Mouse (Mus musculus) liver, embryonic 15.5 days (tissue): Measurements from ENCODE around the gene Klhl25. TPM values are rescaled to one million over a fixed set of nuclear protein-coding genes. Genes with fewer than 3 reads are reported as not detected.
"Not testable (repeated sequence)": the region's sequence is repeated elsewhere in the genome, so short reads cannot be mapped to it uniquely, and the experiment has no call there.

Experiments used
- ATAC-seq: fragments of 200-750 bp; cut with Nextera tagmentation; 2 replicates; pipeline ENCODE4 v1.8.0; 2017; ENCODE audit warnings: moderate number of reproducible peaks, mild to moderate bottlenecking, moderate library complexity; ENCODE audit not compliant: insufficient read depth
- H3K27ac ChIP-seq: fragments of 300-500 bp; sonication (generic); replicated peaks from 2 replicates; pipeline ENCODE4 v1.5.1; 2015; ENCODE audit warnings: mild to moderate bottlenecking, inconsistent platforms
- H3K27me3 ChIP-seq: fragments of 300-500 bp; sonication (generic); 2 replicates; pipeline ENCODE4 v1.6.1; 2015; ENCODE audit warnings: mild to moderate bottlenecking, inconsistent platforms
- H3K36me3 ChIP-seq: fragments of 300-500 bp; sonication (generic); replicated peaks from 2 replicates; pipeline ENCODE4 v1.6.1; 2015; ENCODE audit warnings: moderate library complexity, mild to moderate bottlenecking, inconsistent platforms
- H3K4me1 ChIP-seq: fragments of 300-500 bp; sonication (generic); replicated peaks from 2 replicates; pipeline ENCODE4 v1.6.1; 2015; ENCODE audit warnings: inconsistent platforms
- H3K4me2 ChIP-seq: fragments of 300-500 bp; sonication (generic); 2 replicates; pipeline ENCODE4 v1.6.1; 2015; ENCODE audit warnings: moderate library complexity, mild to moderate bottlenecking, inconsistent platforms
- H3K4me3 ChIP-seq: fragments of 300-500 bp; sonication (generic); replicated peaks from 2 replicates; pipeline ENCODE4 v1.5.1; 2015; ENCODE audit warnings: mild to moderate bottlenecking, inconsistent platforms
- H3K9ac ChIP-seq: fragments of 300-500 bp; sonication (generic); 2 replicates; pipeline ENCODE4 v1.6.1; 2015; ENCODE audit warnings: moderate library complexity, mild to moderate bottlenecking, inconsistent platforms
- H3K9me3 ChIP-seq: fragments of 300-500 bp; sonication (generic); replicated peaks from 2 replicates; pipeline ENCODE4 v1.6.1; 2016; ENCODE audit warnings: inconsistent platforms
- WGBS: fragments of 180-500 bp; shearing (Covaris S2); methylation state at CpG from one replicate; pipeline ENCODE4 v1.1.7; 2015; ENCODE audit warnings: mixed read lengths; ENCODE audit not compliant: insufficient replicate concordance; 5-methylcytosine and 5-hydroxymethylcytosine counted together
- polyA plus RNA-seq: library from polyadenylated mRNA; unstranded; fragments of >200 nt; fragmentation: Nextera tagmentation; extraction: Ambion mirVana; gene quantifications from 2 replicates; pipeline ENCODE4 v1.2.1, GENCODE M21; 2015

Klhl25 gene
- polyA plus RNA-seq, 1 experiment from 2014 or later = 15.5 TPM

GRCm38 (mm10) chr7:75847489-75847888, 621 bp upstream of the Klhl25 start:
- H3K4me1 ChIP-seq = peaks cover 39% of the 10 kb centered on the region
- peak overlapping the region; percentile 26; the same call in 1 of the 2 replicates for H3K9ac ChIP-seq
- H3K4me2 ChIP-seq = peak overlapping the region; percentile 86
- 11% methylated on average over 6 of the region's 6 CpGs for WGBS
- 0 out of 2 replicates have a peak overlapping the region, but pooled peaks have one; percentile 16 for H3K27ac ChIP-seq
- H3K36me3 ChIP-seq = peaks cover 15% of the 10 kb centered on the region
- H3K27me3 ChIP-seq = no peaks in the 10 kb centered on the region
- H3K9me3 ChIP-seq = no peaks in the 10 kb centered on the region
- H3K4me3 ChIP-seq = peak overlapping the region; percentile 93
- no peak for ATAC-seq

GRCm38 (mm10) chr7:75848776-75849670, 913 bp downstream of the Klhl25 start:
- H3K4me2 ChIP-seq = peak overlapping the region; percentile 86
- peaks cover 17% of the 10 kb centered on the region for H3K36me3 ChIP-seq
- 3% methylated on average over 25 of the region's 25 CpGs for WGBS
- no peaks in the 10 kb centered on the region for H3K9me3 ChIP-seq
- ATAC-seq = peak; percentile 19; the same call in 1 of the 2 replicates
- H3K4me3 ChIP-seq = peak overlapping the region; percentile 93
- H3K27me3 ChIP-seq = no peaks in the 10 kb centered on the region
- H3K9ac ChIP-seq = peak overlapping the region; percentile 97
- peaks cover 53% of the 10 kb centered on the region for H3K4me1 ChIP-seq
- peak overlapping the region; percentile 84 for H3K27ac ChIP-seq

DNA sequence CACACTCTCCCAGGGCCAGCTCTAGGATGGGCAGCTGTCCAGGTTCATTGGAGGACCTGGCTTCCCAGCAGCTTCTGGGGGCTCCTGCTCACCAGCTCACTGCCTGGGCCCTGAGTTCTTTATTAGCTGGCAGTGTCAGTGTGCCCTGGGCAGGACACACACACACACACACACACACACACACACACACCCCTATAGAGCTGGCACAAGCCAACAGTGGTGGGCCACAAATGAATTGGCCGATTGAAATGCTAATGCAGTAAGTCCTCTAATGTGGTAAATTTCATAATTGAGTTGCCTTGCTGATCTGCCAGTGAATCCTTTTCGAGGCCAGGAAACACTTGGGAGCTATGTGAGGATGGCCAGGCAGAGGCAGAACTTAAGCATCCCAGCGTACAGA, 2.3 kb downstream of the Klhl25 start:
- not testable (repeated sequence) for H3K27me3 ChIP-seq, H3K9ac ChIP-seq, H3K27ac ChIP-seq, H3K9me3 ChIP-seq, H3K4me3 ChIP-seq, H3K4me2 ChIP-seq, ATAC-seq
- Histone ChIP-seq H3K36me3 (peaks cover 17% of the 10 kb centered on the region), H3K4me1 (peaks cover 66% of the 10 kb centered on the region)
- 82% methylated on average over 1 of the region's 3 CpGs for WGBS

- peaks cover 17% of the 10 kb centered on the region for H3K36me3 ChIP-seq
- no peak overlapping the region for H3K27ac ChIP-seq
- no peak overlapping the region for H3K9ac ChIP-seq
- H3K4me1 ChIP-seq = peaks cover 74% of the 10 kb centered on the region
- H3K9me3 ChIP-seq = no peaks in the 10 kb centered on the region
- no peak for ATAC-seq
- no peaks in the 10 kb centered on the region for H3K27me3 ChIP-seq
- H3K4me3 ChIP-seq = no peak overlapping the region
- no peak overlapping the region for H3K4me2 ChIP-seq
- 80% methylated on average over 10 of the region's 10 CpGs for WGBS
These were observed 3.2 kb downstream of the Klhl25 start for GRCm38 (mm10) chr7:75851290-75851689.

- peak overlapping the region; percentile 71 for H3K27ac ChIP-seq
- ATAC-seq = no peak
- H3K9ac ChIP-seq = no peak overlapping the region
These were observed 4.3 kb downstream of the Klhl25 start for GRCm38 (mm10) chr7:75852363-75852762.

DNA sequence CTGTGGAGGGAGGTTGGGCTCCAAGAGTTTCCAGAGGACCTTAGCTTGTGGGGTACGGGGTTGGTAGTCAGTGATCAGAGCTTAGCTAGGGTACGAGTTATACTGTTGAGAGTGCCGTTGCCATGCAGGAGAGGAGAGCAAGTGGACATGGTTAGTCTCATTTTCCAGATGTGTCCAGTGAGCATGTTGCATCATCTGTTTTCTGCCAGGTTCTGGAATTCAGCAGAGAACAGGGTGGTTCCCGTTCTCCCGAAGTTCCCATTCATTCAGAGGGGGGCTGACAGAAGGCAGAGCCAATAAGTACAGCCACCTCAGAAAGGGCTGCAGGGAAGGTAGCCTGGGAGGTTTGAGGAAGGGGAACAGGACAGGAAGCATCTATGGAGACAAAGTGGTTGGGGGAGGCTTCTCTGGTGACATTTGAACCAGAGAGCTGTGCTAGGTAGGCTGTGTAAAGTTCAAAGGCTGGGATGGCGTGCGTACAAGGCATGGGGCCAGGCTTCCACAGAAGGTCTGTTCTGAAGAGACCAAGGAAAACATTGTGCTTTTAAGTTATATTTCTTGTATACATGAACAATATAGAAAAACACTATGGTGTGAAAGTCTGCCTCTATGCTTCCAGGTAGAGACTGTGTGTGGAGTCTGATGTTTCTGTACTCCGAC, 5.2 kb downstream of the Klhl25 start:
- Histone ChIP-seq H3K36me3 (peaks cover 17% of the 10 kb centered on the region), H3K9me3 (no peaks in the 10 kb centered on the region), H3K4me1 (peaks cover 65% of the 10 kb centered on the region), H3K27me3 (no peaks in the 10 kb centered on the region), H3K9ac (no peak overlapping the region), H3K27ac (peak overlapping the region; percentile 71), H3K4me2 (0 out of 2 replicates have a peak overlapping the region, but pooled peaks have one; percentile 10), H3K4me3 (no peak overlapping the region)
- WGBS = 68% methylated on average over 8 of the region's 8 CpGs
- ATAC-seq = no peak

More at GRCm38 (mm10) chr7:75852363-75852762, 4.3 kb downstream of the Klhl25 start:
- Histone ChIP-seq H3K4me3 (no peak overlapping the region), H3K27me3 (no peaks in the 10 kb centered on the region), H3K36me3 (peaks cover 17% of the 10 kb centered on the region), H3K4me1 (peaks cover 71% of the 10 kb centered on the region), H3K4me2 (peak overlapping the region; percentile 4; the same call in 1 of the 2 replicates), H3K9me3 (no peaks in the 10 kb centered on the region)
- WGBS = 69% methylated on average over 4 of the region's 4 CpGs

DNA sequence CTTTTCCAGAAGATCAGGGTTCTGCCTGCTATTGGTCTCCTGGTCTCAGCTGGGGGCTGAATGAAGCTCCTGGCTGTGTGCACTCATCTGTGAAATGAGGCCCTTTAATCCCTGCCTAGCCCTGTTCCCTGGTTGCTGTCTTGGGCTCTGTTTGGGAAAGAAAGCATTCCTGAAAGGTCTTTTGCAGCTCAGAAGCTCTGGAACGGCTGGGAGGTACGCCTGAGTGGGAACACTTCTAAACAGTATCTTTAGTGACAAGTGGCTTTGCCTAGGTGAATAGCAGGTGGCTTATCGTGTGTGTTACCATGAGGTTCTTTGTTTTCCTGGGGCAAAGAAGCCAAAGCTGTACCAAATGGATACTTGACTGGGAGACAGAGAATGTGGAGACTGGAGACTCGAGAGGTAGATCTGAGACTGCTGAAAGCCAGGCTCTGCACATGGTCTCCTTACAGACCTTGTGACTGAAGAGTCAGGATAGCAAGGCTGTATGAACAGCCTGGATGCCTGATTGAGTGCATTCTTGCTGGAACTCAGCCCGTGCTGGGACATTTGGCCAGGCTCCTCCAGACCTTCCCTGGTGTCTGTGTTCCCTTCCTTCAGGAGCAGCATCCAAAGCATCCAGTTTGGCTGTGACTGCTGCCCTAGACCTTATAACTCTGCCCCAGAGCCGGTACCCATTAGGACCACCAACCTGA, 6.3 kb downstream of the Klhl25 start:
- peaks cover 19% of the 10 kb centered on the region for H3K36me3 ChIP-seq
- H3K27ac ChIP-seq = 0 out of 2 replicates have a peak overlapping the region, but pooled peaks have one; percentile 80
- ATAC-seq = no peak
- no peaks in the 10 kb centered on the region for H3K9me3 ChIP-seq
- no peaks in the 10 kb centered on the region for H3K27me3 ChIP-seq
- no peak overlapping the region; the same call in 1 of the 2 replicates for H3K4me2 ChIP-seq
- H3K4me1 ChIP-seq = peaks cover 60% of the 10 kb centered on the region
- 69% methylated on average over 6 of the region's 6 CpGs for WGBS
- no peak overlapping the region for H3K4me3 ChIP-seq
- no peak overlapping the region for H3K9ac ChIP-seq

DNA sequence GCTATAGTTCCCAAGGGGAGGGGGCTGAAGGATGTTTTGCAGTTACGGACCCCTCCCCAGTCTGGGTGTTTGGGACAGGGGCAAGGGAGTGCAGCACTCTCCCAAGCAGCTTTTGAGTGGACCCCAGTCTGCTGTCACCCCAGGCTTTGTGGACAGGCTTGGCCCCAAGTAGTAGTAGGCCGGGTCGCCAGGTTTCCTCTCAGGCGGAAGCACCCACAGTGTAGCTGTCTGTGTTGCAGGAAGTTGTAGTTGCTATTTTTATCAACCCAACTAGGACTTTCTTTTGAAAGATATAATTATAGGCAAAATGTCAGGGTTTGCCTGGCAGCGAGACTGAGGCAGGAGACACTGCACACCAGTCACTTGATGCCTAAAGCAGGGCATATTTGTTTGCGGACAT, 6.9 kb downstream of the Klhl25 start:
- no peak for ATAC-seq
- WGBS = 35% methylated on average over 6 of the region's 6 CpGs
- H3K27ac ChIP-seq = peak overlapping the region; percentile 80; the same call in 1 of the 2 replicates
- H3K4me2 ChIP-seq = peak overlapping the region; percentile 23
- H3K4me1 ChIP-seq = peaks cover 60% of the 10 kb centered on the region
- H3K4me3 ChIP-seq = no peak overlapping the region
- H3K9ac ChIP-seq = no peak overlapping the region
- peaks cover 25% of the 10 kb centered on the region for H3K36me3 ChIP-seq
- H3K9me3 ChIP-seq = no peaks in the 10 kb centered on the region
- no peaks in the 10 kb centered on the region for H3K27me3 ChIP-seq

DNA sequence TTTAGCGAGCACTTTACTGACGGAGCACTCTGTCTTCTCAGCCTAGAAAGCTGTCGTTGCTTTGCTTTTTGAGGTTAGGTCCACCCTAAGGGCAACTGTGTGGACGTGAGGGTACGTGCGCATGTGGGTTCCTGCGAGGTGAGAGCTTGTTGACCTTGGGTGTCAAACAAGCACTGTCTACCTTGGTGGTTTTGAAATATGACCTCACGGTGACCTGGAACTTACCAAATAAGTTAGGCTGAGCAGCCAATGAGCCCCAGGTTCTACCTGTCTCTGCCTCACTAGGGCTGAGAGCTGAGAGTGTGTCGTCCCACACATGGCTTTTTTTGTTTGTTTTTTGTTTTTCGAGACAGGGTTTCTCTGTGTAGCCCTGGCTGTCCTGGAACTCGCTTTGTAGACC, 8.1 kb downstream of the Klhl25 start:
- 80% methylated on average over 11 of the region's 11 CpGs for WGBS
- Histone ChIP-seq H3K4me3 (no peak overlapping the region), H3K36me3 (peaks cover 28% of the 10 kb centered on the region), H3K27ac (peak overlapping the region; percentile 80), H3K9me3 (no peaks in the 10 kb centered on the region), H3K27me3 (no peaks in the 10 kb centered on the region), H3K4me1 (peaks cover 66% of the 10 kb centered on the region), H3K9ac (no peak overlapping the region), H3K4me2 (no peak overlapping the region)
- ATAC-seq = peak; percentile 72

DNA sequence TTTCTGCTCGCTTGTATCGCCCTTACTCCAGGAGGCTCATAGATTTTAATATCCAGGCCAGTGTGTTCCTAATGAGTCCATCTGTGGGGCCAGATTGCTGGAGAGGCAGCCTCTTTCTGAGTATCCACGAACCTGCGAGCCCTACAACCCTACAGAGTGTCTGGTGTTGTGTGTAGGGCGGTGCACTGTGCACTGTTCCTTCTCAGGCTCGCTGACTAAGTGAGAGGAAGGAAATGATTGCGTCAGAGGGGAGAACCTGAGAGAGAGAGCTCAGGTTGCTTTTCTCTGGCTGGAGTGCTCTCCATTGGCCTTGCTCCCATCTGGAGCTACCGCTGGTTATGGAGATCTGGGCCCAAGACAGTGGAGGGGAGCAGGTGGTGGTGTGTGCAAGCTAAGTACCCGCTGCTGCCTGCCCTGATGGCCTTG, 11.7 kb downstream of the Klhl25 start:
- Histone ChIP-seq H3K4me2 (no peak overlapping the region), H3K9ac (no peak overlapping the region), H3K27ac (peak overlapping the region; percentile 38; the same call in 1 of the 2 replicates), H3K4me1 (peaks cover 71% of the 10 kb centered on the region), H3K4me3 (no peak overlapping the region), H3K9me3 (no peaks in the 10 kb centered on the region), H3K27me3 (no peaks in the 10 kb centered on the region), H3K36me3 (peaks cover 27% of the 10 kb centered on the region)
- ATAC-seq = no peak
- WGBS = 64% methylated on average over 9 of the region's 9 CpGs
